Mouse (Mus musculus) large intestine, adult 2 months (tissue): ENCODE results near the gene Plagl2. TPM values are rescaled to one million over a fixed set of nuclear protein-coding genes. Genes with fewer than 3 reads are reported as not detected.

Experiments used
- DNase-seq: peaks from one replicate; pipeline ENCODE4 v3.0.0-alpha.2; 2012; ENCODE audit warnings: low read depth, low spot score
- WGBS: fragments of 180-500 bp; shearing (Covaris S2); methylation state at CpG from one replicate; pipeline ENCODE4 v1.1.7; 2018; 5-methylcytosine and 5-hydroxymethylcytosine counted together
- polyA plus RNA-seq: library from polyadenylated mRNA; depleted of rRNA; stranded (reverse); fragments of >200 nt; gene quantifications from 2 replicates; pipeline ENCODE4 v1.2.3, GENCODE M21; 2012

Gene Plagl2
- polyA plus RNA-seq, 1 experiment, result 13.2 TPM

DNA sequence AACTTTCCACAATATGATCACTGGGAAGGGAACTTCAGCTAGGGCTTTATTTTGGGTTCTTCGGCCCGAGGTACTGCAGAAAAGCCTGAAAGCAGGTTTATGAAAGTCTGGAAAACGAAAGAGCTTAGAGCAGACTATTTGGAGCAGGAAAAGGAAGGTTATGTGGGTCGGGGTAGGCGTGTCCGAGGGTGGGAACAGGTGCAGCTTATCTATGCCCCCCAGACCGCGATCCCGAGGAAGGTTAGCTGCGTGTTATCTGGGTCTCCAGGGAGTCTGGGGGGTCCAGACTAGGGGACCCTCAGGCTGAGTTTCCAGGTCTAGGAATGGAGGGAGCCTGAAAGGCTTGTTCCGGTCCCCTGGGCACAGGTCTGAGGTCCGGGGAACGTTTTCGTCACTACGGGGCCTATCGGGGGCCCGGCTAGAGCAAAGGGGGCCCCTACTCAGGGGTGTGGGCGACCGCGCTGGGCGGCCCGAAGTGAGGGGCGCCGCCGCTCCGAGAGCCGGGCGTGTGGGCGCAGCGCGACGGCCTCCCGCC, 458 bp downstream of the Plagl2 start:
- DNase-seq, result no peak
- 1% methylated on average over 33 of the region's 33 CpGs for WGBS

DNA sequence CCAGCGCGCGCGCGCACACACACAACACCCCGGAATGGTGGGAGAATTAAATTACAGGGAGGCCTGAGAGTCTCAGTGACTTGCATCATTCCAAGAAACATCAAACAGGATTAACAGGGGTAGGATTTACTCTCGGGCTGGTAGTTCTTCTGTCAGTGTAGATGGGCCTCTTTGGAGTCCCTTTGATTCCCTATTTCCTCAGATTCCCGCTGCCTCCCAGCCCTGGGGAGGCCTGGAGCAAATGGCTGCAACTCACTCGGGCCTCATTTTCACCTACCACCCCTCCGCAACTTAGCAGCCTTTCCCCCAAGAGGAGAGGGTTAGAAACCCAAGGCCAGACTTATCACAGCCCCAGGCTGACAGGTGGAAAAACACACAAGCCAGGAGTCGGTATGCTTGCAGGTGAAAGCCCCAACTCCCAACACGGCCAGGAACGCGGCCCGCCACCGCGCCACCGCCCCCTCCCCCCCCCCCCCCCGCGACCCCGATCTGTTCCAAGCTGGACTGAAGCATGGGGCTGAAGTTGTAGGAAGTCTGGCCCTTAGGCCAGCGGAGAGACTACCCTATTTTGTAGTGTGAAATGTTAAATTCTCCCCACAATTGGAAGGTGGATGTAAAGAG, 1.3 kb downstream of the Plagl2 start:
- 3% methylated on average over 22 of the region's 22 CpGs for WGBS
- no peak for DNase-seq

DNA sequence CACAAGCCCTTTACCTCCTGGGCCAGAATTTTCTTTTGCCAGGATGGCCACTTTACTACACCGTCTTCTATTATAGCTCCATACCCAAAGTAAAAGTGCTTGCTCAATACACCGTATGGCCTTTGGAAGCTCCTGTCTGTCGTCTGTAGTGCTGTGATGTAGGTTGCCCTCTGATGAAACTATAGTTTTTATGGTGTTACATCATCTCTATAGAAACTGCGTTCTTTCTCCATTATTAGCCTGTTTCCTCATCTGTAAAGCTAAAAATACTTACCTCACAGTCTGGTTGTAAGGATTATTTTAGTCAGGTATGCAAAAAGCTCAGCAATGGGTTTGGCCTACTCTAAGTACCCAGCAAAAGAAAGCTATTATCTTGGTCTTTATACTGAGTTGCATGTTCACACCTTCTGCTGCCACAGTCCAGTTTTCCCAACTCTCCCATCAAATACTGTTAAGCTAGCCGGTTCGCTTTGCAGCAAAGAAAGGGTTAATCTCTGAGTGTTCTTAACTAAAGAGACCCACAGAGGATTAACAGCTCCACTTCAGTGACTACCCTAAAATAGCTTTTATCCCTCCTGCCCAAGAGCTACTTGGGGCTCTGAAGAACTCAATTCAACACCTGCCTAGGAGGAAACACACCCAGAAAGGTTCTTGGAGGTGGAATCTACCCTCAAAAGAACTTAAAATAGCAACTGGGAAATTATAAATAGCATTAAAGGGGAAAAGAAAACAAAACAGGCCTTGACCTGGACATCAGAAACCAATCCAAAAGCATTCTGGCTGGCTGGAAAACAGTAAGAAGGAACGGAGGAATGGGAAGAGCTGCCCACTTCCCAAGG, 2.0 kb downstream of the Plagl2 start:
- no peak for DNase-seq
- WGBS, result 17% methylated on average over 7 of the region's 7 CpGs

DNA sequence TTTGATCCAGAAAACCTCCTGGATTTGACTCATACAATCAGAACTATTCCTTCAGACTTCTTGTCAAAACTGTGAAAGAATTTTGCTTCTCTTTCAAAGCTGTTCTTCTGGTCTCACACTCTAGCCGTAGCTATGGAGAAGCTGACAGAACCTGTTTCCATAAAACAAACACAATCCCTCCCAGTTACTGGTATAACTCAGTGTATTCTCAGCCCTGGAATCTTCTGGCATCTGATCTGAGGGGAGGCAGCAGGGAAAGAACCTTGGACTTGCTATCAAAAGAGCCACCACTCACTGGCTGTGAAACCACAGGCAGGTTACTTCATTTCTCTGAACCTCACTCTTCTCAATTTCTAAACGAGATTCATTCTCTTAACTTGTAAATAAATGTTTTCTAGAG, 2.8 kb downstream of the Plagl2 start:
- DNase-seq, result no peak
- 18% methylated on average over 2 of the region's 2 CpGs for WGBS

DNA sequence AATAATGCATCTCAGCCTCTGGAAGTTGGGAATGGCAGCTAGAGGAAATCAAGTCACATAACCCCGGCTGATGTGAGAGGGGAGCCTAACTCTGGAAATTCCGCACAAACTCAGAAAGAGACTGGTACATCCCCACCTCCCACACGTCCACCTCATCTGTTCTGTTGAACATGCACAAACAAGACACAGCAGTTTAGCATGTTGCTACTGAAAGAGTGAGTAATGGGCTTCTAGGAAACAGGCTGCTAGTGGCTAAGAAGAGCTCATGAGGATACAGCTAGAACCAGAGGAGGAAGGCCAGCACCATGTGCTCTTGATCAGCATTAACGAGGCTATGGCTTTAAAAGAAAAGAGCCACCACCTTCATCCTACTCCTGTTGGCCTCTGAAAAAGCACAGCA, 3.3 kb downstream of the Plagl2 start:
- no peak for DNase-seq
- WGBS, result 47% methylated on average over 4 of the region's 4 CpGs

DNA sequence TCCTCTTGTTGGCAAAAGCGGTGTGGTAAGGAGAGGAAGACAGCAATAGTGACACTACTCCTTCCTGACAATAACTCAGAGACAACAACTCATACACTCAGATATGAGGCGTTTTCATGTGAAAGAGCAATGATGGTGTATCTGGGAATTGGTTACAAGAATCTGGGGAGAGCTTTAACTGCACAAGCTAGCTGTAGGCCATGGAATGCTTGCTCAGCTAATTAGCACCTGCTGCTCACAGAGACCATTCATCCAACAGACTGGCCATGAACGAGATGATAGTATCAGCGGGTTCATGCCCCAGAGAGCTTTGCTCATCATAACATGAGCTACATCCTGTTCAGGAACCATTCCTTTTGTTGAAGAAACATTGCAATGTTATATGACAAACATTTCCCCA, 4.0 kb downstream of the Plagl2 start:
- DNase-seq, result no peak
- 43% methylated on average over 4 of the region's 4 CpGs for WGBS

DNA sequence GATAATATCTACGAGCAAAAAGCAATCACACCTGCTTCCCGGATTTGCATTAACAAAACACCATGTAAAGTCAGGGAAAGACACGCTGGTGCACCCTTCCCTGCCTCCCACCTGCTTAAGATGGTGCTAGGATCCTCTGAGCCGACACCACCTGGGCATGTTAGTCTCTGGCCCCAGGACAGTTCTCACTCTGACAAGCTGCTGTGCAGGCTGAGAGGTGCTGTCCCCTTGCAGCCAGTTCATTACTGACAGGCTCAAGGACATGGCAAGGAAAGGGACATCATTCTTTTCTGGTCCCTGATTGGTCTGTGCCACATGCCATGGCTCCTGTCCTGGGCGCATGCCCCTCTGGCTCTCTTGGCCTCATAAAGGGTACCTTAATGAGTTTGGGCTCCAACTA, 12.7 kb downstream of the Plagl2 start:
- DNase-seq, result no peak
- 79% methylated on average over 5 of the region's 5 CpGs for WGBS

DNA sequence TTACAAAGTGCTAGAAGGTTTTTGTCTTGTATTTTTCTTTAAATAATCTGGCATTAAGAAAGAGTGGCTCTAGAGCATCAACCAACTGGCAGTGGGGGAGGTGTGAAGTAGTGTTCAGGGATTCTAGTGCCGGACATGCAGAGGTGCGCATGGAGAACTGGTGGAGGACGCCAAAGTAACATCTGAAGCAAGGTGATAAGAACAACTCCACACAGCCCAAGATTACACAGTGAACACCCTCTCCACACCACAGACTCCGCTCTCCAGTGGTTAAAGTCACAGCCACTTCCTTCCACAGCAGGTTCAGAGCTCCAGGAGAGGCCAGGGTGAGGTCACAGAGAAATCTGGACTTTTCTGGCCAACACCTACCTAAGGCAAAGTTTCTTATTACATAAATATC, 13.3 kb downstream of the Plagl2 start:
- DNase-seq, result no peak
- WGBS, result 83% methylated on average over 4 of the region's 4 CpGs

DNA sequence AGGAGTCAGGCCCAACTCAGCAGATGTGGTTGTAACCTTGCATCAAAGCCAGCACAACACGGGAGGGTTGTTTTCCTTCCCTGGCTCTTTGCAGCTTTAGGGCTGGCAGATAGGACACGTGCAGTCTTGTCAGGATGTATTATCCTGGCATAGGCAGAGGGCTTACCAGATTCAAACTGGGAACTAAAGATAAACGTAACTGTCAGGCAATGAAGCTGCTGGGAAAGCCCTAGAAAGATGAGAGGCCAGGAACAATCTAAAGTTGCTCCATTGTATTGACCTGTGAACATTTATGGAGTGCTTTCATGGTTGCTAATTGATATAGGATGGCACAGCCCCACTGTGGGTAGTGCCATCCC, 15.7 kb downstream of the Plagl2 start:
- WGBS, result 14% methylated on average over 3 of the region's 3 CpGs
- DNase-seq, result no peak

DNA sequence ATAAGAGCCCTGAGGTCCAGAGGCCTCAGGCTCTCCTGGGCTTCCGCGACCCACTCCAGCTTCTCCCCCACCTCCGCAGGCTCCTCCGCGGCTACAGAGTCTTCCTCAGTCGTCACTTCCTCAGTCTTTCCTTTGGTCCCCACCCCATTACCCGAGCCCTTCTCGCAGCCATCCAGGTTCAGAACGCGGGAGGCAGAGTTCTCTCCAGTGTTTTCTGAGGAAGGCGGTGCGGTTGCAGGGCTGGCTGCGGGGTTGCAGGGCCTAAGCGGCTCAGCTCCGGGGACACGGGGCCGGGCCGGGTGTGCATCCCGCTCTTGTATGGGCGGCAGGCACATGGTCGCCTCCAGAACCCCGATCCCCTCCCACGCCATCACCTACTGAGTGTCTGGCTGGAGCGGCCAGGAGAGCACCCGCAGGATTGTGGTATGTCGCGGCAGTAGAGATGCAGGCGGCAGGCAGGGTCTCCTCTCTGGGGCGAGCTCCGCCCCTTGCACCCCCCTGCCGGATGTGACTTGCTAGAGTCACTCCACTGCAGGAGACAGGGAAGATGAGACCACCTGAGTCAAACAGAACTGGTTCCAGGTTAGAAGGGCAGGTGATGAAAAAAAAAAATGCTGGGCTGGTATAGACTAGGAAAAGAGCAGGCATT, 16.2 kb downstream of the Plagl2 start, which contains the start of gene Tspyl3:
Gene Tspyl3, minus strand, starts transcription at position 496 of the 649 bp plus-strand sequence.
- WGBS, result 30% methylated on average over 31 of the region's 31 CpGs
- DNase-seq, result no peak

DNA sequence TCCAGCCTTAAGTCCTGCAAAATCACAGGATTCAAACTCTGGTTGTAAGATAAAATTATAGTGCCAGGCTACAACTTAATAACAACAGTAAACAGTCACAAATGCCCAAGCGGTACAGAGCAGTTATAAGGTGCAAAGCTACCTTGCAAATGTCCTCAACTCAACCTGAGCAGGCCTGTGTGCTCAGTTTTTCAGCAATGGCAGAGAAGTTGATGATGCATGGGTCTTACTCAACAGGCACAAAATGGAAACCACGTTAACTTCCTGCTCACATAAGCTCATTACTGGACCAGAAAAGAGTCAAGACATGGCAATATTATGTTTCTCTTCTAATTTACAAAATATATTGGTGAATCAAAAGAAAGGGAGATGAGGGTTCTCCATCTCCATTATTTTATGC, 18.7 kb downstream of the Plagl2 start:
- no peak for DNase-seq
- WGBS, result 89% methylated on average over 2 of the region's 2 CpGs

DNA sequence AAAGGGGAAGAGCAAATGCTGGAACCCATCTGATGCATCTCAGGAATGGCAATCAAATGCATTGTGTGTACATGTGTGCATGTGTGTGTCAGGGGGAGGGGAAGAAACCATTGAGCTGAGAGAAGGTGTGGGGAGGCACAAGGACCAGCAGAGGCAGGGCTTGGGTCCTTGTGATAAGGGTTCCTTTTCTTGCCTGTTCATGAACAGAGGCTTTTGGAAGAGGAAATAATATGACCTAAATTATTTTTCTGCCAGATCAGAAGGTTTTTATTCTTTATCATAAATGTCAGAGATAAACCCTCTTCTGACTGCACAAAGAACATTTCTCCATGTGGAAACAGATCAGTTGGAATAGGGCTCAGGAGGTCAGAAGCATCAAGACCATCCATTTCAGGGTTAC, 19.1 kb downstream of the Plagl2 start:
- no peak for DNase-seq

DNA sequence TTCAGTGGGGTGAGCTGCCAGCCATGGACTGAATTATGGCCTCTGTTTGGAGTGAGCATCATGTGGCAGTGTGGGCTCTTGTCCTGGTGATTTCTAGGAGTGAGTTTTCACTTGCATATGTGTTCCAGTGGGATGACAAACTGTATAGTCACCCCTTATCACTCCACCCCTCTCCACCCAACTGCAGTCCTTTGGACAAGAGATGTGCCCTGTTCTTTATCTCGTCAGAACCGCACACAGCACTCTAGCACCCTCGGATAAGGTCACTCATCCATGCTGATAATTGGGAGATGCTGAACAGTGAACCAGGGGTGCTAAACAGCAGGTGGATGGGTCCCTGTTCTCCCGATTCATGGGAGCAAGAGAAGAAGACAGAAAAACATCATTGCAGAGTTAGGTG, 19.6 kb downstream of the Plagl2 start:
- DNase-seq, result no peak
- WGBS, result 91% methylated on average over 4 of the region's 4 CpGs

DNA sequence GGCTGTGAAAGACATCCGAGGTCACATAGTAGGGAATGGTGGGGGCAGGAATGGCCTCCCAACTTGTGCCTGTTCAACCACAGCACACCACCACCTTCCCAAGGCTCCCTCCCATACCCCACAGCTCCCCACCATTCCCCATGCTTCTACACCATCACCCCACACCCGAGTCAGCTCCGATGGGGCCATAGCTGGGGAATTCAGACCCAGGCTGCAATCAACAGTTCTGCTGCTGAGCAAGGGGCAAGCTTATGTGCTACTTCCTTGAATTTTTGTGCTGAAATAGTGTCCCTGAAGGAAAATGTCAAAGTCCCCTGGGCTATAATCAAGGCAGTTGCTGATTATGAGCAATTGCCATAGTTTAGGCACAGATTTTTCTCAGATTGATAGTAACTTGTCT, 22.7 kb downstream of the Plagl2 start:
- 55% methylated on average over 3 of the region's 3 CpGs for WGBS
- no peak for DNase-seq

DNA sequence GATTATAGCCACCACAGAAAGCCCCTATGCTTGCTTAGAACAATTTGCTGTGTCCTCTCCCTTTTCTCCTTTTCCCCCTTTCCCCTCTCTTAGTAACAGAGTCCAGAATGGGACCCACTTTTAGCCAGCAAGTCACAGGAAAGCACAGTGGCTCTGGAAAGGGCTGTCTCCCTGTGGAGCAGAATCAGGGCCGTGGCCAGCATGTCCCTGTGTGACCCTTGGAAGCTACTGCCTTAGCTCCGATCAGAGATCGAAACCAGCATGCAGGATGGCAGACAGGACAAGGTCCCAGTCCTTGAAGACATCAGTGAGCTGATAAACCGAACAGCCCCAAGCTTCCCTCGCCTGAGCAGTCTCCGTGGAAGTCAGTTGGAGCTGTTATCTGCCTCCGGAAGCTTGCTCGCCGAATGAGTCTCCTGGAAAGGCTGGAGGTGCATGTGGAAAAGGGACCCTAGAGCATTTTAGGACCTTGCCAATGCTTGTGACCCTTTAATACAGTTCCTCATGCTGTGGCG, 23.3 kb downstream of the Plagl2 start:
- 83% methylated on average over 10 of the region's 10 CpGs for WGBS
- no peak for DNase-seq

DNA sequence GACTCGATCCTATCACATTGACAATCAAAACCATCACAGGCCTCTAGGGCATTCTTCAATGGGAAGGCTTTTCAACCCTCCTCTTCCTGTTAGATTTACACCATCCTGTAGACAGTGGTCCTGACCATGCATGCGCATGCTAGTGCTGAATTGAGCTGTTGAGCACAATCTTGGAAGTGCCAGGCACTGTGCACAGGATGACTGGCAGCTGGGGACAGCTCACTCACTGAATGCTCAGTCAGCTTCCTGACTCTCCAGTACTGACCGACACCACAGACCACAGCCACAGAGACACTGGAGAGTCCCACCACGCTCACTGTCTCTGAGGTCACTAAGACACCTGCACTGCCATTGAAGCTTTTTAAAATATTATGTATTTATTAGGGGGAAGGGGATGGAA, 25.8 kb downstream of the Plagl2 start:
- 78% methylated on average over 4 of the region's 4 CpGs for WGBS
- DNase-seq, result no peak

DNA sequence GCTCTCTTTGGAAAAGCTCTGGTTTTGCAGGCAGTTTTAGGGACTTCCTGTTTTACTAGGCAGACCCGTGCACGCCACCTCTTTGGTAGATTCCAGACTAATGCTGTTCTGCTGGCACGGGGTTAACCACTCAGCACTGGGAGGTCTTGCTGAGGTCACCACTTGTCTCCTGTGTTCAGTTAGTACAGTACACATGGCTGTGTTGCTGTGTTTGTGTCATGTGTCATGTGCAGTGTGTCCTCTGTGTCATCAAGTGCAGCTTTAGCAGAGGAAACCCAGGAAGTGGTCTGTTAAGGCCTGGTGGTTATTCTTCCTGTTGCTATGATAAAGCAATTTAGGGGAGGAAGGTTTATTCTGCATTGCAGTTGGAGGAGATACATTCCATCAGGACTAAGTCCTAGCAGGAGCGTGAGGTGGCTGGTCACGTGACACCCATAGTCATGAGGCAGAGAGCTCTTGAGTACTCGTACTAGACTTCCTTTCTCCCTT, 26.4 kb downstream of the Plagl2 start:
- 65% methylated on average over 6 of the region's 6 CpGs for WGBS
- DNase-seq, result no peak

DNA sequence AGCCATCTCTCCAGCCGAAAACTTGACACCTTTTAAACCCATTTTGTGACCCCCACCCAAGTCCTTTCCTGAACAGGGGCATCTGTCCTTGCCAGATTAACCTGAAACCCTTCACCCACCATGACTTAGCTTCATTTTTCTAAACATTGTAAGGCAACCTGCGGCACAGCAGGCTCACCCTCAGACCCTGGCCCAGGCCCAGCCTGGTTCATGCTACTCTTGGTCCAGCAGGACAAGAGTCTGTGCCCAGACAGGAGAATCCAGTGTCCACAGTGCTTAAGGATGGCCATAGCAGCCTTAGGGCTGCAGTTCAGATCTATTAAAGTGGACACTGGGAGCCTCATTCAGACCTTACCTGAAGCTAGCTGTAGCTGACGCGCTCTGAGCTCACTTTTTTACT, 27.9 kb downstream of the Plagl2 start:
- 92% methylated on average over 4 of the region's 4 CpGs for WGBS

DNA sequence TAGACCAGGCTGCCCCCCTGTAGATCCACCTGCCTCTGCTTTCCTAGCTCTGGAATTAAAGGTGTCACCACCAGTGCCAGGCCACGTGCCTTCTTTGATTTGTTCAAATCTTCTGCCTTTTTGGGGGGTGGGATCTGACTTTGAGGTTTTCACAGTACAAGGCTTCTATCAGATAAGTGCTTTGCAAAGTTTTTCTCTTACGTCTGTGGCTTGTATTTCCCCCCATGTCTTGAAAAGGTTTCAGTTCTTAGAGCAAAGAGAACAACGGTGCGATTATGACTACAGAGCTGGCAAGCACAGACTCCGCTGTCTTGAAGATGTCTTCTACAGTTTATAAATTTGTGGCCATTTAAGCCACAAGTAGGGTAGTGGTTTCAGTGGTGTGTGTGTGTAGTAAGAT, 29.8 kb downstream of the Plagl2 start:
- DNase-seq, result no peak
- 92% methylated on average over 5 of the region's 5 CpGs for WGBS

More for the DNA sequence above, 27.9 kb downstream of the Plagl2 start:
- DNase-seq, result no peak

DNA sequence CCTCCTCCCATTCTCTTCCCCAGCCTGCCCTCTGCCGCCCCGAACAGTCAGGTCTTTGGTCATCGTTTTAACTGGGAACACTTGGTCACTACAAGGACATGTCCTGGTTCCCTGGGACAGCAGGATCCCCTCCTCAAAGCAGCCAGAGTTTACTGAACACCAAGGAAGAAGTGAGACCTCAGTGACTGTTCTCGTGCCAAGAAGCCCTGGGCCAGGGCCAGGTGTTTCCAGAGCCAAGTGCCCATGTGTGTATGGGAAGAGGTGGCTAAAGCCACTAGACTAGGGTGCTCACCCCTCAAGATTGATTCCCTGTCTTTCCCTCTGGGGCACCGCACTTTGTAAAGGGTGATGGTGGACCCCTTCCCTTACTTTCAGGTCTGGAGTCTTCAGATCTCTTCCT, 31.9 kb downstream of the Plagl2 start:
- DNase-seq, result no peak
- WGBS, result 68% methylated on average over 5 of the region's 5 CpGs
